ENCODE assay signal across 8 mouse cellular contexts in the genomic region with DNA sequence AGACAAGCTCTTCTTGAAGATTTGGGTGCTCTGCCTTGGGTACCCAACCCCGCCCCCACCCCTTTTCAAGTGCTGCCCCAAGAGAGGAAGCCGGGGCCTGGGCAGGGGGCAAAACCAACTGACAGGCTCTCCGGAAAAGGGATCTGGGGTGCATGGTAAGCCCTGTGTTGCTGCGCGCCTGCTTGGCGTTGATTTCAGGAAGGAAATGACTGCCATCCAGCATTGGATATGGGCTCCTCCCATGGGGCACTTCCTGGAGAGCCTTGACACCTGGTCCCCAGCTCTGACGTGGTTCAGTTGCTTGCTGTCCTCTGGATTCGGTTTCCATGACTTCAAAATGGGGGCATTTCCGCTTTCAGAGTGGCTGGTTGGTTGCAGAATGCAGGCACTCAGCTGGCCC. TPM values are rescaled to one million over a fixed set of nuclear protein-coding genes. Genes with fewer than 3 reads are reported as not detected.
DNase-seq lines count a peak whose midpoint lies in the region; ATAC-seq and TF ChIP-seq lines count a peak whose summit lies in the region.

No protein-coding gene starts in this region.

- H3K79me2 ChIP-seq in heart, adult 2 months (replicated peaks; ENCODE audit: control insufficient read depth, insufficient read depth, low read length) = no peaks in the 10 kb centered on the region

- peak overlapping the region; percentile 82 for H3K27ac ChIP-seq in heart, embryonic 11.5 days (ENCODE audit: low read depth, low read length)
- no peak overlapping the region; the same call in 1 of the 2 replicates for H3K27ac ChIP-seq in heart, adult 2 months
- H3K27ac ChIP-seq in forebrain, embryonic 13.5 days = peak overlapping the region; percentile 72
- peak overlapping the region; percentile 85 for H3K27ac ChIP-seq in limb, embryonic 10.5 days
- peak overlapping the region; percentile 20; the same call in 1 of the 2 replicates for H3K27ac ChIP-seq in midbrain, postnatal 0 days (ENCODE audit: low read depth, low read length)

- no peak for TF ChIP-seq POLR2A in heart, adult 2 months (IDR thresholded peaks at IDR 0.05; ENCODE audit: insufficient read depth, low read depth, low read length)

- intact Hi-C loops in heart, adult 2 months (cut with DNase I) = no loop called here
- intact Hi-C loops in left cerebral cortex, postnatal 25 days (cut with DNase I) = no loop called here

- TF ChIP-seq EP300 in heart, adult 2 months (IDR thresholded peaks at IDR 0.05; ENCODE audit: insufficient read depth, low read depth, low read length) = no peak

- H3K36me3 ChIP-seq in heart, embryonic 11.5 days (ENCODE audit: control insufficient read depth, insufficient read depth, low read length) = no peaks in the 10 kb centered on the region
- no peaks in the 10 kb centered on the region for H3K36me3 ChIP-seq in heart, adult 2 months (ENCODE audit: control insufficient read depth, insufficient read depth, low read length)
- H3K36me3 ChIP-seq in forebrain, embryonic 13.5 days (ENCODE audit: poor library complexity, severe bottlenecking) = no peaks in the 10 kb centered on the region
- H3K36me3 ChIP-seq in limb, embryonic 10.5 days = no peaks in the 10 kb centered on the region
- no peaks in the 10 kb centered on the region for H3K36me3 ChIP-seq in midbrain, postnatal 0 days (ENCODE audit: insufficient read depth, low read length)

- H3K4me1 ChIP-seq in heart, embryonic 11.5 days (ENCODE audit: control insufficient read depth, insufficient read depth, low read length) = no peaks in the 10 kb centered on the region
- peaks cover 4% of the 10 kb centered on the region for H3K4me1 ChIP-seq in heart, adult 2 months (ENCODE audit: control insufficient read depth, insufficient read depth, low read length)
- peaks cover 26% of the 10 kb centered on the region for H3K4me1 ChIP-seq in forebrain, embryonic 13.5 days
- peaks cover 24% of the 10 kb centered on the region for H3K4me1 ChIP-seq in limb, embryonic 10.5 days
- no peaks in the 10 kb centered on the region for H3K4me1 ChIP-seq in midbrain, postnatal 0 days (ENCODE audit: insufficient read depth, low read length)

- H3K27me3 ChIP-seq in heart, embryonic 11.5 days (ENCODE audit: control insufficient read depth, insufficient read depth, low read length) = no peaks in the 10 kb centered on the region
- H3K27me3 ChIP-seq in heart, adult 2 months (ENCODE audit: control insufficient read depth, insufficient read depth, low read length) = no peaks in the 10 kb centered on the region
- H3K27me3 ChIP-seq in forebrain, embryonic 13.5 days = no peaks in the 10 kb centered on the region
- H3K27me3 ChIP-seq in limb, embryonic 10.5 days (ENCODE audit: low read depth, poor library complexity, severe bottlenecking) = no peaks in the 10 kb centered on the region
- no peaks in the 10 kb centered on the region for H3K27me3 ChIP-seq in midbrain, postnatal 0 days (ENCODE audit: insufficient read depth, low read length)

- peak overlapping the region; percentile 51 for H3K4me2 ChIP-seq in heart, embryonic 11.5 days
- H3K4me2 ChIP-seq in forebrain, embryonic 13.5 days = peak overlapping the region; percentile 34; the same call in 1 of the 2 replicates
- H3K4me2 ChIP-seq in midbrain, postnatal 0 days (ENCODE audit: low read depth, low read length, poor library complexity, severe bottlenecking) = no peak overlapping the region

- H3K9me3 ChIP-seq in heart, embryonic 11.5 days (replicated peaks; ENCODE audit: control insufficient read depth, low read length) = no peaks in the 10 kb centered on the region
- no peaks in the 10 kb centered on the region for H3K9me3 ChIP-seq in forebrain, embryonic 13.5 days (replicated peaks)
- H3K9me3 ChIP-seq in limb, embryonic 10.5 days (replicated peaks) = no peaks in the 10 kb centered on the region
- no peaks in the 10 kb centered on the region for H3K9me3 ChIP-seq in midbrain, postnatal 0 days (ENCODE audit: low read length)

- TF ChIP-seq CTCF in heart, adult 2 months (IDR thresholded peaks at IDR 0.05) = no peak
- TF ChIP-seq CTCF in midbrain, postnatal 0 days (IDR thresholded peaks at IDR 0.05) = no peak

- peak; percentile 46 for ATAC-seq in heart, embryonic 11.5 days (replicated peaks; ENCODE audit: insufficient number of reproducible peaks, low FRiP score, low TSS enrichment)
- 0 out of 2 replicates have a peak, but pooled peaks have one; percentile 10 for ATAC-seq in forebrain, embryonic 13.5 days
- peak; percentile 52; the same call in 1 of the 2 replicates for ATAC-seq in midbrain, postnatal 0 days (ENCODE audit: low FRiP score)

- no peak for DNase-seq in heart, adult 2 months
- DNase-seq in limb, embryonic 10.5 days (ENCODE audit: low spot score) = no peak
- DNase-seq in midbrain, postnatal 0 days (ENCODE audit: low spot score) = no peak
- DNase-seq in cerebellum, postnatal 36 days = no peak
- no peak for DNase-seq in left cerebral cortex, postnatal 25 days (ENCODE audit: low spot score in 2 of 2)
- DNase-seq in urinary bladder, adult 18-20 months (ENCODE audit: low spot score in 2 of 2) = no peak

- H3K4me3 ChIP-seq in heart, embryonic 11.5 days (ENCODE audit: low read depth, low read length) = no peak overlapping the region
- H3K4me3 ChIP-seq in heart, adult 2 months = no peak overlapping the region
- H3K4me3 ChIP-seq in forebrain, embryonic 13.5 days = no peak overlapping the region
- peak overlapping the region; percentile 29 for H3K4me3 ChIP-seq in limb, embryonic 10.5 days
- no peak overlapping the region for H3K4me3 ChIP-seq in midbrain, postnatal 0 days (ENCODE audit: low read depth, low read length)

- WGBS in heart, embryonic 11.5 days (ENCODE audit: insufficient replicate concordance) = 36% methylated on average over 9 of the region's 9 CpGs
- WGBS in heart, adult 2 months = 44% methylated on average over 9 of the region's 9 CpGs
- 57% methylated on average over 9 of the region's 9 CpGs for WGBS in forebrain, embryonic 13.5 days
- WGBS in limb, embryonic 10.5 days = 44% methylated on average over 9 of the region's 9 CpGs
- WGBS in midbrain, postnatal 0 days = 48% methylated on average over 9 of the region's 9 CpGs

- no peak overlapping the region for H3K9ac ChIP-seq in heart, embryonic 11.5 days (ENCODE audit: low read depth, low read length)
- H3K9ac ChIP-seq in heart, adult 2 months (ENCODE audit: low read depth, low read length) = no peak overlapping the region
- H3K9ac ChIP-seq in forebrain, embryonic 13.5 days = peak overlapping the region; percentile 40; the same call in 1 of the 2 replicates
- no peak overlapping the region for H3K9ac ChIP-seq in midbrain, postnatal 0 days (replicated peaks; ENCODE audit: low read length, poor library complexity, severe bottlenecking)

RNA-seq across cellular contexts. Expression of gene Fzd9, which starts 13.5 kb away (rescaled TPM):
- polyA plus RNA-seq in heart, embryonic 11.5 days (2014; fragmentation: Nextera tagmentation; extraction: Ambion mirVana) = 3.6 and 4.9 TPM in 2 replicates
- 1 to 10 TPM in 1 of 2 experiments, under 1 TPM in 1; 0.78 to 1.3 TPM for total RNA-seq in heart, adult 2 months (2021)
- polyA plus RNA-seq in heart, adult 2 months (2012; rRNA removed) = 1.8 TPM in 2 replicates
- 18.2 and 25.7 TPM in 2 replicates for polyA plus RNA-seq in forebrain, embryonic 13.5 days (2015; fragmentation: Nextera tagmentation; extraction: Ambion mirVana)
- polyA plus RNA-seq in limb, embryonic 10.5 days (2016; fragmentation: Nextera tagmentation; extraction: Ambion mirVana) = 0.25 and 1.7 TPM in 2 replicates
- total RNA-seq in midbrain, postnatal 0 days (2014; rRNA removed) = 25.9 and 38.7 TPM in 2 replicates
- 14.6 and 14.9 TPM in 2 replicates for polyA plus RNA-seq in midbrain, postnatal 0 days (2015; fragmentation: Nextera tagmentation; extraction: Ambion mirVana)
- total RNA-seq in left cerebral cortex, postnatal 25 days (2021) = 1 to 10 TPM; 6.5 to 7.2 TPM
